Mouse (Mus musculus) megakaryocyte-erythroid progenitor cell, adult 5 weeks (primary cell): ENCODE results near the gene Fdps. TPM values are rescaled to one million over a fixed set of nuclear protein-coding genes. Genes with fewer than 3 reads are reported as not detected.

Experiments
- polyA plus RNA-seq: library from polyadenylated mRNA; stranded (reverse); fragments of >175 nt; gene quantifications from 2 replicates; pipeline ENCODE4 v1.2.3, GENCODE M21; 2012

Fdps gene
- polyA plus RNA-seq: 5.8 and 10.1 TPM in 2 replicates

DNA sequence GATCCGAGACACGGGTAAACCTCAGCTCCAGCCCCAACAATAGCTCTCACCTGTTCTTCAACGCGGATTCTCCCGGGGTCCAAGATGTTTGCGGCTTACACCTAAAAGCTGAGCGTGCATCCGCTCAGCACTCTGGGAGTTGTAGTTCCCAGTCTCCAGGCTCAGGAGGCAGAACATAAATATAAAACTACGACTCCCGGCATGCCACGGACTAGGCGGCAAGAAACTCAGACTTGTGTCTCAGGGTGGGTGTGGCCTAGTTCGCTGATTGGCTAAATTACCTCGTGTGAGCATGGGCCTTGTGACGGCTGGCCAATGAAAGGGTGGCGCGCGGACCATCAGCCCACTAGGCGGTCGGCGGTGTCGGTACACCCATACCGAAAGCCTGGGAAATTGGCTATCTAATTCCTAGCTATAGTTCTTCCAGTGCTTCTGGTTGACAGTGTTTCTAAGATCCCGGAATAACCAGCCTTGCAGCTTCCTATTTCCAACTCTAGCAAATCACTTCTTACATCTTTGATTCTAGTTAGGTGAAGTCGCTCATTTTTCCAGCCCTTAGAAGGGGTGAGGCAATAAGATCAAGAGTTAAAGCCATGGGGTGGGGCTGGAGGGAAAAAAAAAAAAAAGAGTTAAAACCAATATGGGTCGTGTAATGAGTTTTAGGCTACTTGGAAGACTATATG lies at the start of gene Fdps:
Fdps (minus strand) TSS at position 148 of the 683 bp plus-strand sequence.

DNA sequence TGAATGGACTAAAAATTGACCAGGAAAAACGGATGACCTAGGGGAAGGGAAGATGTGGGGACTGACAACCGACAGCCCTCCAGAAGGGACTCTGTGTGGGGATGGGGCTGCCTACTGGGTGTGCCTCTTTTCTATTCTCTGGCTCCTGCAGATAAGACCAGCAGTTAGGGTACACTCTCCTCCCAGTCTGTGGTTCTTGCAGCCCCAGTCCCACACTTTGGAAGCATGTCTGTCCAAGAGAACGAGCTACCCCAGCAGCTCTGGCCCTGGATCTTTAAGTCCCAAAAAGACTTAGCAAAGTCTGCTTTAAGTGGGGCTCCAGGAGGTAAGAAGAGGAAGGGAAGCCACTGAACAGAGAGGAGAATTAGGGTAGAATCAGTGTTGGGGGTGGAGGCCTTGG lies 34.2 kb upstream of the Fdps start, which contains the start of gene Pklr:
Pklr (plus strand) TSS at position 185 of the 400 bp plus-strand sequence.

DNA sequence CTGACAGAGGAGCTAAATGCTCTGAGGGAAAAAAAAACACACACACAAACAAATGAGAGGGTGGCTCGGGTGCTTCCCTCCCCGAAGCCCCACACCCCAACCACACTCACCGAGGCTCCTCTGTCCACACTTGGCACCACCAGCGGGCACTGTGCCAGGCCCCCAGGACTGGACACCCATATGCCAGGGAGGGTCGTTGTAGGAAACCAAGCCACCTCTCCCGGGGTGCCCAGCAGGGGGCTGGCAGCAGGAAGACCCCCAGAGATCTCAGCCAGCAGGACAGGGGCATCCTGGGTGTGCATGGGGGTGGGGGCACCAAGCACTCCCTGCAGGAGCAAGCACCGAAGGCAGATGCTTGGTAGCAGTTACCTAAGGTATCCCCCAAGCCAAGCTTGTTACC lies 948 bp downstream of the Fdps start, which contains the start of gene Gm43738:
Gm43738 (minus strand) TSS at position 289 of the 400 bp plus-strand sequence.

DNA sequence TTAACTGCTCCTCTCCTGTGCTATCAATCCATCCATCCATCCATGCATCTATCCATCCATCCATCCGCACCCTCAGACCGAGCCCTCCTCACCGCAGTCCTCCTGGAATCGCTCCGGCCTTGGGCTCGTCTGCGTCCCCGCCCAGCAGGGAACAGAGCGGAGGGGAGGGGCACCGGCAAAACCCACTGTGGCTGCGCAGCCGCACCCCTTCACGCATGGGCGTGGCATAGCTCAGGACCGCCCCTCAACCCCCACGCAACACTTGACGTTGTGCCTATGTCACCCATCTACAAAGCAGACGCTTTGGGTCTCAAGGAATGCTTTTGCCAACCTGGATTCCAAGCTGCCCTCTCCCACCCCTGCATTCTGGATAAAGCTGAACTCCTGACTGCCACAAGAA lies 8.6 kb downstream of the Fdps start, which contains the start of gene Rusc1:
Rusc1 (minus strand) TSS at position 137 of the 400 bp plus-strand sequence.

Other genes starting within 250 kb of the Fdps start
- gene Msto1, start 188.0 kb downstream of the Fdps start, polyA plus RNA-seq: 28.9 and 31.6 TPM in 2 replicates
- gene Ash1l, start 151.3 kb downstream of the Fdps start, polyA plus RNA-seq: 2.6 and 4.8 TPM in 2 replicates
- 102 and 118 TPM in 2 replicates for gene Dap3, start 150.8 kb downstream of the Fdps start, polyA plus RNA-seq
- gene Rusc1, start 8.6 kb downstream of the Fdps start, polyA plus RNA-seq: 33.6 and 37.2 TPM in 2 replicates
- 1.0 and 1.1 TPM in 2 replicates for gene Gm43738, start 860 bp downstream of the Fdps start, polyA plus RNA-seq
- 27.8 and 36.5 TPM in 2 replicates for gene Pklr, start 34.2 kb upstream of the Fdps start, polyA plus RNA-seq
- 1.8 and 2.5 TPM in 2 replicates for gene Hcn3, start 58.2 kb upstream of the Fdps start, polyA plus RNA-seq
- 49.2 and 71.4 TPM in 2 replicates for gene Clk2, start 62.8 kb upstream of the Fdps start, polyA plus RNA-seq
- 366 and 382 TPM in 2 replicates for gene Scamp3, start 75.5 kb upstream of the Fdps start, polyA plus RNA-seq
- 253 and 287 TPM in 2 replicates for gene Fam189b, start 81.2 kb upstream of the Fdps start, polyA plus RNA-seq
- gene Gba, start 101.0 kb upstream of the Fdps start, polyA plus RNA-seq: 9.8 and 12.3 TPM in 2 replicates
- 0.61 and 2.0 TPM in 2 replicates for gene Thbs3, start 113.2 kb upstream of the Fdps start, polyA plus RNA-seq
- 318 and 336 TPM in 2 replicates for gene Mtx1, start 125.1 kb upstream of the Fdps start, polyA plus RNA-seq
- gene Muc1, start 127.1 kb upstream of the Fdps start, polyA plus RNA-seq: 0.56 and 0.64 TPM in 2 replicates
- gene Krtcap2, start 144.0 kb upstream of the Fdps start, polyA plus RNA-seq: 235 and 304 TPM in 2 replicates
- gene Trim46, start 144.3 kb upstream of the Fdps start, polyA plus RNA-seq: 9.2 and 11.3 TPM in 2 replicates
- 448 and 506 TPM in 2 replicates for gene Dpm3, start 157.4 kb upstream of the Fdps start, polyA plus RNA-seq
- gene Slc50a1, start 168.6 kb upstream of the Fdps start, polyA plus RNA-seq: 12.7 and 16.4 TPM in 2 replicates
- gene Efna1, start 179.2 kb upstream of the Fdps start, polyA plus RNA-seq: not detected in 2 replicates
- 0.83 and 0.91 TPM in 2 replicates for gene Efna3, start 221.0 kb upstream of the Fdps start, polyA plus RNA-seq
- gene Efna4, start 236.1 kb upstream of the Fdps start, polyA plus RNA-seq: 3.1 and 4.1 TPM in 2 replicates
- 195 and 256 TPM in 2 replicates for gene Adam15, start 248.0 kb upstream of the Fdps start, polyA plus RNA-seq